Mouse (Mus musculus) limb, embryonic 13.5 days (tissue): ENCODE measurements around the gene Sun5. TPM values are rescaled to one million over a fixed set of nuclear protein-coding genes. Genes with fewer than 3 reads are reported as not detected.

ENCODE experiments used
- ATAC-seq: fragments of 200-750 bp; cut with Nextera tagmentation; 2 replicates; pipeline ENCODE4 v1.8.0; 2017; ENCODE audit warnings: low read depth, moderate number of reproducible peaks, moderate TSS enrichment; ENCODE audit not compliant: low FRiP score
- H3K27ac ChIP-seq: fragments of 300-500 bp; sonication (generic); 2 replicates; pipeline ENCODE4 v1.5.1; 2015; ENCODE audit warnings: inconsistent platforms, mild to moderate bottlenecking, moderate library complexity
- H3K27me3 ChIP-seq: fragments of 300-500 bp; sonication (generic); 2 replicates; pipeline ENCODE4 v1.6.1; 2015; ENCODE audit warnings: mild to moderate bottlenecking, inconsistent platforms
- H3K36me3 ChIP-seq: fragments of 300-500 bp; sonication (generic); 2 replicates; pipeline ENCODE4 v1.6.1; 2015; ENCODE audit warnings: inconsistent platforms, mild to moderate bottlenecking, moderate library complexity
- H3K4me1 ChIP-seq: fragments of 300-500 bp; sonication (generic); 2 replicates; pipeline ENCODE4 v1.6.1; 2015; ENCODE audit warnings: inconsistent platforms
- H3K4me2 ChIP-seq: fragments of 300-500 bp; sonication (generic); replicated peaks from 2 replicates; pipeline ENCODE4 v1.6.1; 2015; ENCODE audit warnings: inconsistent platforms, mild to moderate bottlenecking, moderate library complexity
- H3K4me3 ChIP-seq: fragments of 300-500 bp; sonication (generic); 2 replicates; pipeline ENCODE4 v1.5.1; 2015; ENCODE audit warnings: moderate library complexity, mild to moderate bottlenecking, inconsistent platforms
- H3K9ac ChIP-seq: fragments of 300-500 bp; sonication (generic); 2 replicates; pipeline ENCODE4 v1.6.1; 2015; ENCODE audit warnings: mild to moderate bottlenecking, inconsistent platforms
- H3K9me3 ChIP-seq: fragments of 300-500 bp; sonication (generic); 2 replicates; pipeline ENCODE4 v1.6.1; 2016; ENCODE audit warnings: inconsistent platforms
- WGBS: fragments of 180-500 bp; shearing (Covaris S2); methylation state at CpG from one replicate; pipeline ENCODE4 v1.1.7; 2015; 5-methylcytosine and 5-hydroxymethylcytosine counted together
- polyA plus RNA-seq: library from polyadenylated mRNA; unstranded; fragments of >200 nt; fragmentation: Nextera tagmentation; extraction: Ambion mirVana; gene quantifications from 2 replicates; pipeline ENCODE4 v1.2.1, GENCODE M21; 2015

Gene Sun5
- polyA plus RNA-seq: not detected in 2 replicates

DNA sequence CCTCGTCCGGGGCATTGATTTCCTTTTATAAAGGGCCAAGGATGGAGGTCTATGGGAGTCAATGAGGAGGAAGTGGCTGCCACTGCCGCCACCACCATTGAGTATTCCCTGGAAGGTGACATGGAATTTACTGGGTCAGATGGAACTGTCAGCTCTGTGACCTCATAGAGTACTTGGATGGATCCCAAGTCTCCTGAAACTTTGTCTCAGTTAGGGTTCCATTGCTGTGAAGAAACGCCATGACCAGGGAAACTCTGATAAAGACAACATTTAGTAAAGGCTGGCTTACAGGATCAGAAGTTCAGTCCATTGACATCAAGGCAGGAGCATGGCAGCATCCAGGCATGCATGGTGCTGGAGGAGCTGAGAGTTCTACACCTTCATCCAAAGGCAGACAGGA, at the start of gene Sun5:
Gene Sun5, minus strand, starts transcription at position 101 of the 400 bp plus-strand sequence.
- no peaks in the 10 kb centered on the region for H3K27me3 ChIP-seq
- no peak for ATAC-seq
- H3K4me2 ChIP-seq: no peak within 1 kb of the TSS
- no peak within 1 kb of the TSS for H3K9ac ChIP-seq
- H3K27ac ChIP-seq: no peak within 1 kb of the TSS
- no peaks in the 10 kb centered on the region for H3K4me1 ChIP-seq
- H3K36me3 ChIP-seq: no peaks in the 10 kb centered on the region
- H3K4me3 ChIP-seq: no peak within 1 kb of the TSS
- WGBS: 87% methylated on average over 4 of the region's 4 CpGs
- H3K9me3 ChIP-seq: no peaks in the 10 kb centered on the region

DNA sequence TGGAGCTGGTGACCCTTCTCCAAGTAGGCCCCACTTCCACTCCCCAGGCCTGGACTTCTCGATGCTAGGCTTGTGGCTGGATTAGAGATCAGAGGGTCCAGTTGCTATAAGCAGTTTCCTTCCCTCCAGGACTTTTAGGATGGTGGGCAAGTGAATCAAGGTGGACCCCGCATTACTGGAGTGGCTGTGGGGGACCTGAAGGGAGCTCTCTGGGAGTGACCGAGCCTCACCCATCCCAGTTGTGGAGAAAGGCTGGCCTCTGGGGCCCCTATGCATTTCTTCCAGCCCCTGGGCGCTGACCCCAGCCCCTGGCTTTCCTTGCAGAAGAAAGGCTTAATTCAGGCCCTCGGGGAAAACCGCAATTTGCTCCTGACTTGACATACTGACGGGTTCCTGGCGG, 47.0 kb upstream of the Sun5 start, which contains the start of gene Bpifb3:
Gene Bpifb3, plus strand, starts transcription at position 301 of the 400 bp plus-strand sequence.
- H3K27ac ChIP-seq: no peak within 1 kb of the TSS
- no peaks in the 10 kb centered on the region for H3K27me3 ChIP-seq
- H3K9ac ChIP-seq: no peak within 1 kb of the TSS
- H3K36me3 ChIP-seq: no peaks in the 10 kb centered on the region
- WGBS: 70% methylated on average over 8 of the region's 8 CpGs
- H3K4me2 ChIP-seq: no peak within 1 kb of the TSS
- no peak within 1 kb of the TSS for H3K4me3 ChIP-seq
- H3K4me1 ChIP-seq: no peaks in the 10 kb centered on the region
- ATAC-seq: no peak
- no peaks in the 10 kb centered on the region for H3K9me3 ChIP-seq

DNA sequence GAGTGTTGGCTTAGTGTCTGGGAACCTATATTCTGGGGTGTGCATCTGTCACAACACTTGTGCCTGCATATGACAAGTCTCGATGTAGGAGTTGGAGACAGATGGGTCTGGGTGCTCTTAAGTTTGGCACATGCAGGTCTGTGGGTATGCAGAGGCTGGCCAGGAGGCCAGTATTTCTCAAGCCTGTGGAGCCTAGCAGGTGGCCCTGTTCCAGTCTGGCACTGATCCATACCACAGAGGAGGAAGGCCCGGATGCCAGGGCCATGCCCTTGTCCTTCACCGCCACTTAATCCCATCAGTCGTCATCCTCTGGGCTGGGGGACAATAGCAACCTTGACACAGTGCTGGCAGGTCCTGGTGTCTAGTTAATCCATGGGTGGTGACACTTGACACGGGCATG, 43.3 kb upstream of the Sun5 start:
- Histone ChIP-seq H3K4me3 (no peak overlapping the region), H3K36me3 (no peaks in the 10 kb centered on the region), H3K9ac (no peak overlapping the region), H3K9me3 (no peaks in the 10 kb centered on the region), H3K4me1 (no peaks in the 10 kb centered on the region), H3K4me2 (no peak overlapping the region), H3K27ac (no peak overlapping the region), H3K27me3 (no peaks in the 10 kb centered on the region)
- no peak for ATAC-seq
- WGBS: 74% methylated on average over 5 of the region's 5 CpGs

DNA sequence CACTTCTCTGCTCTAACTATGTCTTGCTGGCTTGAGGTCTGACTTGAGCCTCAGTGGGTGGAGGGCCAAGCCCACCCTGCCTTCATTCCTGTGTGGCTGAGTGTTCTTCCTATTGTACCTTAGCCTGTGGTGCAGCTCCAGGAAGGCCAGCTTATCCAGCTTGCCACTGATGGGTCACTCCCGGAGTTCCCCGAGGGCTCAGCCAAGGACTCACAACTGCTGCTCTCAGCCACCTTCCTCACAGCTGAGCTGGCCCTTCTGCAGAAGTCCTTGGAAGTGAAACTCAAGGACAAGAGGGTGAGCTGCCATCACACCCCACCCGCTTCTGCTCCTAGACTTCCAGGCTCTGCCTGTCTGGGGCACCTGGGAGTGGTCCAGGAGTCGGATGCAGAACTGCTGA, 35.7 kb upstream of the Sun5 start:
- H3K4me1 ChIP-seq: no peaks in the 10 kb centered on the region
- 83% methylated on average over 4 of the region's 4 CpGs for WGBS
- no peaks in the 10 kb centered on the region for H3K9me3 ChIP-seq
- H3K36me3 ChIP-seq: no peaks in the 10 kb centered on the region
- H3K27ac ChIP-seq: no peak overlapping the region
- ATAC-seq: no peak
- no peak overlapping the region for H3K4me3 ChIP-seq
- H3K4me2 ChIP-seq: no peak overlapping the region
- no peaks in the 10 kb centered on the region for H3K27me3 ChIP-seq
- H3K9ac ChIP-seq: no peak overlapping the region

DNA sequence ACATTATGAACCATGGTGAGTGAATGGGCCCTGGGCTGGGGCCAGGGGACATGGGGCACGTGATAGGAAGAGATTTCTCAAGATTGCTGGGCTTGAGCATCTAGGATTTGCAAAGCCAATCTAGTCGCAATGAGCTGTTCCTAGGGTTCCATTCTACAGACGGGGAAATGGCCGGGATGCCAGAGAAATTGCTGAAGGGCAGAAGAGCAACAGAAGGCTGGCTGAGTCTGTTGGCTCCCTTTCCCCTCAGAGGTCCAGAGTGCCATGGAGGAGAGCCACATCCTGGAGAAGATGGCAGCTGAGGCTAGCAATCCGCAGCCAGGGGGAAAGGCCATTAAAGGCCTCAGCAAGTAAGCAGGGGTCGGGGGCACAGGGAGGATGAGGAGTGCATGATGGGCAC, 31.8 kb upstream of the Sun5 start:
- 79% methylated on average over 6 of the region's 6 CpGs for WGBS

DNA sequence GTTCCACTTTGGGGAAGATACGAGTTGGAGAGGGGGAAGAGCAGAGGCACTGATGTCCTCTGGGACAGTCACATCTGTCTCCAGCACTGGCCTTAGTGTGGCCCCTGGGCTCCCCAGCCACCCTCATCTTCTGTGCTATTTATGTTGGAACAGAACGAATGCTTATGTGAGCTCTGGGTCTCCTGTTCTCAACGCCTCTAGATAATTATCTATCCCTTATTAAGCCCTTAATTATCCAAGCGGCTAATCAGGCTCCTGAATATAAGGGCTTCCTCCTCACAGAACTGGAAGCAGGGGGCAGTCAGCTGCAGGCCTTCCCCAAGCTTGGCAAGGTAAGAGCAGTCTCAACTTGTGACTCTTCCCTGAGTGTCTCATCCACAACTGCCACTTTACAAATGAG, 29.2 kb upstream of the Sun5 start, which contains the start of gene Bpifb6:
Gene Bpifb6, plus strand, starts transcription at position 301 of the 400 bp plus-strand sequence.
- no peak within 1 kb of the TSS for H3K4me3 ChIP-seq
- H3K36me3 ChIP-seq: no peaks in the 10 kb centered on the region
- no peak within 1 kb of the TSS for H3K4me2 ChIP-seq
- no peak for ATAC-seq
- H3K9ac ChIP-seq: no peak within 1 kb of the TSS
- no peak within 1 kb of the TSS for H3K27ac ChIP-seq
- no peaks in the 10 kb centered on the region for H3K27me3 ChIP-seq
- no peaks in the 10 kb centered on the region for H3K9me3 ChIP-seq
- 72% methylated on average over 4 of the region's 4 CpGs for WGBS
- no peaks in the 10 kb centered on the region for H3K4me1 ChIP-seq

More for the DNA sequence above, 31.8 kb upstream of the Sun5 start:
- Histone ChIP-seq H3K4me2 (no peak overlapping the region), H3K9me3 (no peaks in the 10 kb centered on the region), H3K4me1 (no peaks in the 10 kb centered on the region), H3K27me3 (no peaks in the 10 kb centered on the region), H3K9ac (no peak overlapping the region), H3K27ac (no peak overlapping the region), H3K36me3 (no peaks in the 10 kb centered on the region), H3K4me3 (no peak overlapping the region)
- ATAC-seq: no peak

DNA sequence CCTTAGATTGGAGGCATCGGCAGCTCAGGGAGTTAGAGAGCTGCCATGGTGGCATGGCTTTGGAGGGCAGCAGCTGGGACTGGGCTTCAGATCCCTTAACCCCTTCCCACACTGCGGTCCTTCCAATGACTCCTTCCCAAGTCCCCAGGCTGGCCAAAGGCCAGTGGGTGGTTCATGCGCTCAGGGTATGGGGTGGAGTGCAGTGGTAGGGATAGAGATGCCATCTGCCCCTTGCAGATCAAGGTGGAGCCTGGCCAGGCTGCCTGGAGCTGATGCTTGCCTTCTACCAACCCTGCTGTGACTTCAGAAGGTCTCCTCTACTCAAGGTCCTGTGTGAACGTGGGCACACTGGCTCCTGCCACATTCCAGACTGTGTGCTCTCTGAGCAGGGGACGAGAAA, 28.2 kb upstream of the Sun5 start:
- no peaks in the 10 kb centered on the region for H3K9me3 ChIP-seq
- 69% methylated on average over 5 of the region's 5 CpGs for WGBS

DNA sequence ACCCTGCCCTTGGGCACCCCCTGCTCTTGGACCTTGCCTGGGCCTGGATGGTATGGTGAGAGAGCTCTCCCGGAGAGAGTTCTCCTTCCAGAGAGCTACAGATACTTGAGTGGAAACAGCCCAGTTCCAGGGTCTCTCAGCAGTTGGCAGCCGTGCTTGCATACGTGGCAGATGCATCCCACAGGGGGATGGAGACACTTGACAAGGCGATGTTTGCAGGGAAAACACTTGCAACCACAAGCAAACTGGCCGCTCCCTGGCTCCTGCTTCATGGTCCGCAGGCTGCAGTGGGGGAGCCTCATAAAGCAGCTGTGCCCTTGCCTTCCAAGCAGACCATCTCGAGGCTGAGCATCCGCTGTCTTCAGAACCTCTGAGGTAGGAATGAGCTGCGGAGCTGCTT, 3.9 kb upstream of the Sun5 start, which contains the start of gene Bpifb2:
Gene Bpifb2, plus strand, starts transcription at position 301 of the 400 bp plus-strand sequence.
- no peaks in the 10 kb centered on the region for H3K4me1 ChIP-seq
- H3K27ac ChIP-seq: no peak within 1 kb of the TSS
- H3K4me2 ChIP-seq: no peak within 1 kb of the TSS
- H3K9me3 ChIP-seq: no peaks in the 10 kb centered on the region
- no peaks in the 10 kb centered on the region for H3K36me3 ChIP-seq
- no peak within 1 kb of the TSS for H3K4me3 ChIP-seq
- no peak within 1 kb of the TSS for H3K9ac ChIP-seq
- no peak for ATAC-seq
- H3K27me3 ChIP-seq: no peaks in the 10 kb centered on the region
- WGBS: 67% methylated on average over 9 of the region's 9 CpGs

More for the DNA sequence above, 28.2 kb upstream of the Sun5 start:
- Histone ChIP-seq H3K4me1 (no peaks in the 10 kb centered on the region), H3K36me3 (no peaks in the 10 kb centered on the region), H3K4me2 (no peak overlapping the region), H3K9ac (no peak overlapping the region), H3K4me3 (no peak overlapping the region), H3K27ac (no peak overlapping the region), H3K27me3 (no peaks in the 10 kb centered on the region)
- ATAC-seq: no peak

DNA sequence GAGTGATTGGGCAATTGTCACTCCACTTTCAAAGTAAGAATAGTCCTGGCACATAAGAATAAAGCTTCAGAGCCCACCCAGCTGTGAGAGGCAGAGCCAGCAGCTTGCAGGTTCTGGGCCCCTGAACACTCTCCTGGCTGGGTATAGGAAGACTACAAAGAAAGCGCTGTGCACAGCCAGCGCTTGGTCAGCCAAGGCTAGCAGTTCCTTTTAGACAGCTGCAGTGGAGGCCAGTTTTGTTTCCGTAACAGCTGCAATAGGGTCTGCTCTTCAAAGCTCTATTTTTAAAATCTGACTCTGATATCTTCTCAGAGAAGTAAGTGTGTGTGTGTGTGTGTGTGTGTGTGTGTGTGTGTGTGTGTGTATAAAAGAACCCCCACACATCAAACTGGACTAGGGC, 8.9 kb downstream of the Sun5 start:
- Histone ChIP-seq H3K9me3 (no peaks in the 10 kb centered on the region), H3K9ac (no peak overlapping the region), H3K4me1 (no peaks in the 10 kb centered on the region), H3K4me2 (no peak overlapping the region), H3K36me3 (no peaks in the 10 kb centered on the region), H3K4me3 (no peak overlapping the region), H3K27me3 (no peaks in the 10 kb centered on the region), H3K27ac (no peak overlapping the region)
- 74% methylated on average over 3 of the region's 3 CpGs for WGBS
- ATAC-seq: peak; percentile 75; the same call in 1 of the 2 replicates

DNA sequence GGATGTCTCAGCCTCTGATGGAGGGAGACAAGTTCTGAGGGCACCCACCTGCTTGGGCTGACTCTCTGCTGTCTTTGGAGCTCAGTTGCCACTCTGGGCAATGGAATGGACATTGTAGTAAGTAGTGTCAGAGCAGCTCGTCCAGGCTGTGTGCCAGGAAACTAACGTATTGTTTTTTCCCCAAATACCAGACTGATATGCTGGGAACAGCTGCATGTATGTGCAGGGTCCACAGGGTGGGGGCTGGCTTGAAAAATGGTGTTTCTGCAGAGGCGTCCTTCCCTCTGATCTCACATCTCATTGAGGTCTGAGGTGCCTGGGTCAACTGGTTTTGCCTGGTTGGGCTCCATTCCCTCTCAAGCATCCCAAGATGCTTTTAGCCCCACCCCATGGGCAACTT, 10.2 kb downstream of the Sun5 start:
- Histone ChIP-seq H3K9me3 (no peaks in the 10 kb centered on the region), H3K4me1 (no peaks in the 10 kb centered on the region), H3K36me3 (no peaks in the 10 kb centered on the region), H3K9ac (no peak overlapping the region), H3K27ac (no peak overlapping the region), H3K4me2 (no peak overlapping the region), H3K4me3 (no peak overlapping the region), H3K27me3 (no peaks in the 10 kb centered on the region)
- WGBS: 71% methylated on average over 3 of the region's 3 CpGs
- ATAC-seq: peak; percentile 44; the same call in 1 of the 2 replicates

DNA sequence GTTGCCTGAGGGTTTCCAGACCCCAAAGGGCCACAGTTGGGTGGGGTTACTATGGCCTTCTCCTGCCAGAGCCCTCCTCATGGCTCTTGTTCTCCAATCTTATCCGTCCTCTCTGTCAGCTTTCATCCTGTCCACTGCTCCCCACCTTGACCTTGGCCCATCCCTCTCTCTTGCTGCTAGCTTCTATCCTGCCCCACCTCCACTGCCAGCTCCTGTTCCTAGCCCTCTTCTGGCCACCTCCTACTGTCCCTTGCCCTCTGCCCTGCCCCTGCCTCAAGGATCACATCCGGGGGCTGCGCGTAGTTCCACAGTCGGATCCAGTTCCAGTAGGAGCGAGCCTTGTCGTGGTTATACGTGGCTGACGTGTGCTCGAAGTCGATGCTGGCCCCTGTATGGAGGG, 10.6 kb downstream of the Sun5 start:
- no peaks in the 10 kb centered on the region for H3K9me3 ChIP-seq

DNA sequence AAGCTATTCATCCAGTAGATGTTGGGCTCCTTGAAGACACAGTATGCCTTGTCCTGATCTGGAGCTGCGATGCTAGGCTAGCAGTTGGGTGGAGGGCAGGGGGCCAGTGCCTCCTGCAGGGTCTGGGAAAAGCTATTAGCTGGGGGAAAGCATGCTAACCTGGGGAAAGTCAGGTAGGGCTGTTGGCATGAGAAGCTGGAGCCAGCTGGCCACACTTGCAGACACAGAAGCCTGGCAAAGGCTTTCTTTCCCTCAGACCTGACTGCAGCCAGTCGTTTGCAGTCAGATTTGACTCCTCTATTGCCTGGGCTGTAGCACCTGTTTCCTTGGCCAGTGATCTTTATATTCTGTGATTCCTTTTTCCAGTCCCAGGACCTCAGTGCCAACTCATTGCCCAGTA, 11.3 kb downstream of the Sun5 start:
- Histone ChIP-seq H3K27me3 (no peaks in the 10 kb centered on the region), H3K36me3 (no peaks in the 10 kb centered on the region), H3K9ac (no peak overlapping the region; the same call in 1 of the 2 replicates), H3K9me3 (no peaks in the 10 kb centered on the region), H3K4me1 (no peaks in the 10 kb centered on the region), H3K4me2 (no peak overlapping the region), H3K27ac (no peak overlapping the region), H3K4me3 (no peak overlapping the region)
- no peak for ATAC-seq
- WGBS: 71% methylated on average over 2 of the region's 2 CpGs

More for the DNA sequence above, 10.6 kb downstream of the Sun5 start:
- H3K4me3 ChIP-seq: no peak overlapping the region
- no peaks in the 10 kb centered on the region for H3K36me3 ChIP-seq
- 90% methylated on average over 11 of the region's 11 CpGs for WGBS
- no peaks in the 10 kb centered on the region for H3K27me3 ChIP-seq
- no peaks in the 10 kb centered on the region for H3K4me1 ChIP-seq
- H3K4me2 ChIP-seq: no peak overlapping the region
- no peak overlapping the region for H3K27ac ChIP-seq
- no peak for ATAC-seq
- no peak overlapping the region for H3K9ac ChIP-seq

DNA sequence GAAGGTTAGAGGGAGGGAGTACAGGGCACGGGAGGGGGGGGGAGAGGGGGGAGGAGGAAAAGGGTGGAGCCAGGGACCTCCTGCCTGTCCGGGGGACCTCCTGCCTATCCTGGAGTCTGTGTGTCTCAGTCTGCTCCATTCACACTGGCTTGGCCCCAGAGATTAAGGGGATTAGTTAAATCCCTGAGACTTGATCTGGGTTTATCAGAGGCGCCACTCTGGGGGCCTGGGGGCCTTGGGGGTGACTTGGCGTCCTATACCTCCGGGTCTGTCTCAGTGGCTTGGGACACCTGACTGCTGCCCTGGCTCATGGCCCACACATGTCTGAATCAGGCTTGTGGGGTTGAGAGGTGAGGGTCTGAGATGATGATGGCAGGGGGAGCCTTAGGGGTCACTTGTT, 17.3 kb downstream of the Sun5 start:
- H3K9me3 ChIP-seq: peaks cover 6% of the 10 kb centered on the region; the same call in 1 of the 2 replicates
- H3K36me3 ChIP-seq: no peaks in the 10 kb centered on the region
- 15% methylated on average over 5 of the region's 5 CpGs for WGBS
- no peak overlapping the region for H3K4me2 ChIP-seq
- no peak overlapping the region for H3K9ac ChIP-seq
- H3K4me1 ChIP-seq: no peaks in the 10 kb centered on the region
- no peaks in the 10 kb centered on the region for H3K27me3 ChIP-seq
- peak; percentile 50; the same call in 1 of the 2 replicates for ATAC-seq
- H3K4me3 ChIP-seq: no peak overlapping the region
- H3K27ac ChIP-seq: no peak overlapping the region
